Mouse (Mus musculus): Measurements from ENCODE around the gene Cbx2. TPM values are rescaled to one million over a fixed set of nuclear protein-coding genes. Genes with fewer than 3 reads are reported as not detected.

The Cbx2 gene
- polyA plus RNA-seq, 1 experiment from 2014 or later: 24.9 TPM

- Histone ChIP-seq H3K9ac (replicated peaks; ENCODE audit: low read depth, low read length) (peak overlapping the region; percentile 92), H3K27me3 (ENCODE audit: control insufficient read depth, insufficient read depth, low read length) (peaks cover 60% of the 10 kb centered on the region), H3K4me2 (replicated peaks; ENCODE audit: low read depth, low read length) (peak overlapping the region; percentile 100), H3K9me3 (ENCODE audit: control insufficient read depth, low read depth, low read length) (no peaks in the 10 kb centered on the region), H3K36me3 (ENCODE audit: control insufficient read depth, insufficient read depth, low read length) (no peaks in the 10 kb centered on the region), H3K27ac (ENCODE audit: low read length) (no peak overlapping the region), H3K4me3 (ENCODE audit: low read depth, low read length) (peak overlapping the region; percentile 60), H3K4me1 (ENCODE audit: control insufficient read depth, insufficient read depth, low read length) (peaks cover 23% of the 10 kb centered on the region)
- 5% methylated on average over 9 of the region's 9 CpGs for WGBS
- ATAC-seq (ENCODE audit: insufficient number of reproducible peaks, insufficient read depth, low FRiP score, low read depth): no peak
Observed at GRCm38 (mm10) chr11:119057291-119057690, 34.5 kb downstream of the Cbx2 start.

GRCm38 (mm10) chr11:119058041-119058995 lies 35.6 kb downstream of the Cbx2 start:
- H3K36me3 ChIP-seq (ENCODE audit: control insufficient read depth, insufficient read depth, low read length): no peaks in the 10 kb centered on the region
- H3K4me1 ChIP-seq (ENCODE audit: control insufficient read depth, insufficient read depth, low read length): peaks cover 16% of the 10 kb centered on the region
- no peaks in the 10 kb centered on the region for H3K9me3 ChIP-seq (ENCODE audit: control insufficient read depth, low read depth, low read length)
- H3K9ac ChIP-seq (replicated peaks; ENCODE audit: low read depth, low read length): no peak overlapping the region
- ATAC-seq (ENCODE audit: insufficient number of reproducible peaks, insufficient read depth, low FRiP score, low read depth): peak; percentile 46; the same call in 1 of the 2 replicates
- H3K4me3 ChIP-seq (ENCODE audit: low read depth, low read length): peak overlapping the region; percentile 20; the same call in 1 of the 2 replicates
- no peak overlapping the region for H3K27ac ChIP-seq (ENCODE audit: low read length)
- peak overlapping the region; percentile 35 for H3K4me2 ChIP-seq (replicated peaks; ENCODE audit: low read depth, low read length)
- H3K27me3 ChIP-seq (ENCODE audit: control insufficient read depth, insufficient read depth, low read length): peaks cover 60% of the 10 kb centered on the region
- WGBS: 4% methylated on average over 58 of the region's 58 CpGs

GRCm38 (mm10) chr11:119059256-119059655 lies 36.5 kb downstream of the Cbx2 start:
- Histone ChIP-seq H3K27me3 (ENCODE audit: control insufficient read depth, insufficient read depth, low read length) (peaks cover 56% of the 10 kb centered on the region), H3K4me1 (ENCODE audit: control insufficient read depth, insufficient read depth, low read length) (peaks cover 16% of the 10 kb centered on the region), H3K36me3 (ENCODE audit: control insufficient read depth, insufficient read depth, low read length) (no peaks in the 10 kb centered on the region), H3K27ac (ENCODE audit: low read length) (no peak overlapping the region), H3K9me3 (ENCODE audit: control insufficient read depth, low read depth, low read length) (no peaks in the 10 kb centered on the region), H3K9ac (replicated peaks; ENCODE audit: low read depth, low read length) (no peak overlapping the region), H3K4me3 (ENCODE audit: low read depth, low read length) (no peak overlapping the region), H3K4me2 (replicated peaks; ENCODE audit: low read depth, low read length) (no peak overlapping the region)
- no peak for ATAC-seq (ENCODE audit: insufficient number of reproducible peaks, insufficient read depth, low FRiP score, low read depth)
- 23% methylated on average over 3 of the region's 3 CpGs for WGBS

- Histone ChIP-seq H3K4me1 (ENCODE audit: control insufficient read depth, insufficient read depth, low read length) (0 out of 2 replicates have a peak, but pooled peaks cover 2% of the 10 kb centered on the region), H3K4me3 (ENCODE audit: low read depth, low read length) (no peak overlapping the region), H3K4me2 (replicated peaks; ENCODE audit: low read depth, low read length) (no peak overlapping the region), H3K36me3 (ENCODE audit: control insufficient read depth, insufficient read depth, low read length) (no peaks in the 10 kb centered on the region), H3K27ac (ENCODE audit: low read length) (no peak overlapping the region), H3K9ac (replicated peaks; ENCODE audit: low read depth, low read length) (no peak overlapping the region), H3K9me3 (ENCODE audit: control insufficient read depth, low read depth, low read length) (no peaks in the 10 kb centered on the region), H3K27me3 (ENCODE audit: control insufficient read depth, insufficient read depth, low read length) (0 out of 2 replicates have a peak, but pooled peaks cover under 1% of the 10 kb centered on the region)
- WGBS: 79% methylated on average over 8 of the region's 8 CpGs
- ATAC-seq (ENCODE audit: insufficient number of reproducible peaks, insufficient read depth, low FRiP score, low read depth): no peak
Observed at GRCm38 (mm10) chr11:119066841-119067240, 44.1 kb downstream of the Cbx2 start.

GRCm38 (mm10) chr11:119072239-119072638 lies 49.5 kb downstream of the Cbx2 start:
- no peaks in the 10 kb centered on the region for H3K9me3 ChIP-seq (ENCODE audit: control insufficient read depth, low read depth, low read length)

GRCm38 (mm10) chr11:119072986-119073385 lies 50.2 kb downstream of the Cbx2 start:
- ATAC-seq (ENCODE audit: insufficient number of reproducible peaks, insufficient read depth, low FRiP score, low read depth): no peak
- WGBS: 45% methylated on average over 6 of the region's 6 CpGs
- H3K27ac ChIP-seq (ENCODE audit: low read length): no peak overlapping the region
- peaks cover 13% of the 10 kb centered on the region for H3K4me1 ChIP-seq (ENCODE audit: control insufficient read depth, insufficient read depth, low read length)
- no peaks in the 10 kb centered on the region for H3K36me3 ChIP-seq (ENCODE audit: control insufficient read depth, insufficient read depth, low read length)
- no peaks in the 10 kb centered on the region for H3K9me3 ChIP-seq (ENCODE audit: control insufficient read depth, low read depth, low read length)
- H3K4me2 ChIP-seq (replicated peaks; ENCODE audit: low read depth, low read length): no peak overlapping the region
- H3K27me3 ChIP-seq (ENCODE audit: control insufficient read depth, insufficient read depth, low read length): no peaks in the 10 kb centered on the region
- no peak overlapping the region for H3K9ac ChIP-seq (replicated peaks; ENCODE audit: low read depth, low read length)
- no peak overlapping the region for H3K4me3 ChIP-seq (ENCODE audit: low read depth, low read length)

More at GRCm38 (mm10) chr11:119072239-119072638, 49.5 kb downstream of the Cbx2 start:
- H3K27ac ChIP-seq (ENCODE audit: low read length): no peak overlapping the region
- H3K4me2 ChIP-seq (replicated peaks; ENCODE audit: low read depth, low read length): no peak overlapping the region
- no peak overlapping the region for H3K4me3 ChIP-seq (ENCODE audit: low read depth, low read length)
- H3K4me1 ChIP-seq (ENCODE audit: control insufficient read depth, insufficient read depth, low read length): peaks cover 12% of the 10 kb centered on the region; the same call in 1 of the 2 replicates
- no peaks in the 10 kb centered on the region for H3K27me3 ChIP-seq (ENCODE audit: control insufficient read depth, insufficient read depth, low read length)
- 74% methylated on average over 7 of the region's 7 CpGs for WGBS
- no peaks in the 10 kb centered on the region for H3K36me3 ChIP-seq (ENCODE audit: control insufficient read depth, insufficient read depth, low read length)
- ATAC-seq (ENCODE audit: insufficient number of reproducible peaks, insufficient read depth, low FRiP score, low read depth): no peak
- H3K9ac ChIP-seq (replicated peaks; ENCODE audit: low read depth, low read length): no peak overlapping the region

GRCm38 (mm10) chr11:119073876-119074433 lies 51.2 kb downstream of the Cbx2 start:
- Histone ChIP-seq H3K9me3 (ENCODE audit: control insufficient read depth, low read depth, low read length) (no peaks in the 10 kb centered on the region), H3K27me3 (ENCODE audit: control insufficient read depth, insufficient read depth, low read length) (no peaks in the 10 kb centered on the region), H3K27ac (ENCODE audit: low read length) (no peak overlapping the region), H3K4me2 (replicated peaks; ENCODE audit: low read depth, low read length) (no peak overlapping the region), H3K9ac (replicated peaks; ENCODE audit: low read depth, low read length) (no peak overlapping the region), H3K4me1 (ENCODE audit: control insufficient read depth, insufficient read depth, low read length) (peaks cover 22% of the 10 kb centered on the region), H3K36me3 (ENCODE audit: control insufficient read depth, insufficient read depth, low read length) (no peaks in the 10 kb centered on the region), H3K4me3 (ENCODE audit: low read depth, low read length) (no peak overlapping the region)
- WGBS: 62% methylated on average over 6 of the region's 6 CpGs
- ATAC-seq (ENCODE audit: insufficient number of reproducible peaks, insufficient read depth, low FRiP score, low read depth): no peak

- Histone ChIP-seq H3K4me1 (ENCODE audit: control insufficient read depth, insufficient read depth, low read length) (peaks cover 33% of the 10 kb centered on the region), H3K36me3 (ENCODE audit: control insufficient read depth, insufficient read depth, low read length) (peaks cover 4% of the 10 kb centered on the region), H3K9me3 (ENCODE audit: control insufficient read depth, low read depth, low read length) (no peaks in the 10 kb centered on the region), H3K27me3 (ENCODE audit: control insufficient read depth, insufficient read depth, low read length) (no peaks in the 10 kb centered on the region), H3K9ac (replicated peaks; ENCODE audit: low read depth, low read length) (no peak overlapping the region), H3K27ac (ENCODE audit: low read length) (no peak overlapping the region), H3K4me3 (ENCODE audit: low read depth, low read length) (no peak overlapping the region), H3K4me2 (replicated peaks; ENCODE audit: low read depth, low read length) (no peak overlapping the region)
- 78% methylated on average over 5 of the region's 5 CpGs for WGBS
- no peak for ATAC-seq (ENCODE audit: insufficient number of reproducible peaks, insufficient read depth, low FRiP score, low read depth)
Observed at GRCm38 (mm10) chr11:119075805-119076204, 53.0 kb downstream of the Cbx2 start.

Measured in stomach, embryonic 14.5 days (tissue).